Mouse (Mus musculus) thymus, adult 2 months (tissue): ENCODE measurements around the gene Commd3.

Experiments
- CTCF ChIP-seq: fragments of 200-500 bp; IDR thresholded peaks from 2 replicates; pipeline ENCODE4 v1.5.1; 2012; ENCODE audit warnings: mild to moderate bottlenecking, control low read depth, low read length, moderate library complexity, borderline replicate concordance; ENCODE audit not compliant: control insufficient read depth, poor library complexity, insufficient read depth; ENCODE audit errors: extremely low read depth
- POLR2A ChIP-seq: fragments of 200-500 bp; IDR thresholded peaks from 2 replicates; pipeline ENCODE4 v1.6.1; 2012; ENCODE audit warnings: mild to moderate bottlenecking, low read length, control low read depth, moderate library complexity; ENCODE audit not compliant: control insufficient read depth, poor library complexity, insufficient read depth; ENCODE audit errors: extremely low read depth

- TF ChIP-seq CTCF (no peak), POLR2A (0 out of 2 replicates have a peak, but pooled peaks have one; percentile 3)
These were observed 5.7 kb downstream of the Commd3 start for GRCm38 (mm10) chr2:18677631-18678471.
